Mouse (Mus musculus) lung, adult 2 months (tissue): Measurements from ENCODE around the gene Ndufa5.

Experiments used
- CTCF ChIP-seq: fragments of 200-500 bp; IDR thresholded peaks from 2 replicates; pipeline ENCODE4 v1.5.1; 2011; ENCODE audit warnings: mild to moderate bottlenecking, low read length, control low read depth; ENCODE audit not compliant: insufficient read depth
- POLR2A ChIP-seq: fragments of 200-500 bp; IDR thresholded peaks from 2 replicates; pipeline ENCODE4 v1.6.1; 2011; ENCODE audit warnings: low read depth, mild to moderate bottlenecking, control low read depth, low read length, borderline replicate concordance; ENCODE audit errors: extremely low read depth

GRCm38 (mm10) chr6:24516197-24516596 lies 11.6 kb downstream of the Ndufa5 start:
- TF ChIP-seq CTCF (no peak), POLR2A (no peak)
